Mouse (Mus musculus) intestine, postnatal 0 days (tissue): ENCODE measurements at regions not wholly inside any gene's neighbourhood (a gene's known extent, or its start where the extent isn't known, plus 50 kb on each side); places are given as distances from the start of the nearest gene placed in this dataset.

Source experiments
- ATAC-seq: fragments of 200-750 bp; cut with Nextera tagmentation; 2 replicates; pipeline ENCODE4 v1.8.0; 2017; ENCODE audit warnings: mild to moderate bottlenecking, moderate TSS enrichment, moderate library complexity
- H3K27ac ChIP-seq: fragments of 300-500 bp; sonication (generic); 2 replicates; pipeline ENCODE4 v1.5.1; 2014; ENCODE audit warnings: mild to moderate bottlenecking, low read depth, low read length, moderate library complexity
- H3K27me3 ChIP-seq: fragments of 300-500 bp; sonication (generic); replicated peaks from 2 replicates; pipeline ENCODE4 v1.6.1; 2014; ENCODE audit warnings: low read length, mixed read lengths; ENCODE audit not compliant: control insufficient read depth, insufficient read depth
- H3K36me3 ChIP-seq: fragments of 300-500 bp; sonication (generic); 2 replicates; pipeline ENCODE4 v1.6.1; 2014; ENCODE audit warnings: mild to moderate bottlenecking, moderate library complexity; ENCODE audit not compliant: control insufficient read depth, insufficient read depth
- H3K4me1 ChIP-seq: fragments of 300-500 bp; sonication (generic); replicated peaks from 2 replicates; pipeline ENCODE4 v1.6.1; 2014; ENCODE audit warnings: antibody characterized with exemption, low read length, mixed read lengths; ENCODE audit not compliant: control insufficient read depth, insufficient read depth
- H3K4me2 ChIP-seq: fragments of 300-500 bp; sonication (generic); replicated peaks from 2 replicates; pipeline ENCODE4 v1.6.1; 2014; ENCODE audit warnings: low read depth, mild to moderate bottlenecking, moderate library complexity
- H3K4me3 ChIP-seq: fragments of 300-500 bp; sonication (generic); 2 replicates; pipeline ENCODE4 v1.5.1; 2014; ENCODE audit warnings: low read depth, low read length
- H3K9ac ChIP-seq: fragments of 300-500 bp; sonication (generic); 2 replicates; pipeline ENCODE4 v1.6.1; 2014; ENCODE audit warnings: mild to moderate bottlenecking, low read depth, low read length
- H3K9me3 ChIP-seq: fragments of 300-500 bp; sonication (generic); 2 replicates; pipeline ENCODE4 v1.6.1; 2016; ENCODE audit warnings: mixed run types; ENCODE audit not compliant: control insufficient read depth
- CTCF ChIP-seq: sonication (generic); IDR thresholded peaks from 2 replicates; pipeline ENCODE4 v1.5.1; 2016; ENCODE audit warnings: low read depth, mild to moderate bottlenecking, control low read depth, antibody characterized with exemption, moderate library complexity
- WGBS: fragments of 180-500 bp; shearing (Covaris S2); extraction: QIAGEN DNeasy Blood & Tissue Kit; methylation state at CpG from one replicate; pipeline ENCODE4 v1.1.7; 2014; 5-methylcytosine and 5-hydroxymethylcytosine counted together

GRCm38 (mm10) chr5:141126536-141126935 lies 114.8 kb upstream of the Sdk1 start:
- WGBS = 83% methylated on average over 7 of the region's 7 CpGs
- TF ChIP-seq CTCF = no peak

DNA sequence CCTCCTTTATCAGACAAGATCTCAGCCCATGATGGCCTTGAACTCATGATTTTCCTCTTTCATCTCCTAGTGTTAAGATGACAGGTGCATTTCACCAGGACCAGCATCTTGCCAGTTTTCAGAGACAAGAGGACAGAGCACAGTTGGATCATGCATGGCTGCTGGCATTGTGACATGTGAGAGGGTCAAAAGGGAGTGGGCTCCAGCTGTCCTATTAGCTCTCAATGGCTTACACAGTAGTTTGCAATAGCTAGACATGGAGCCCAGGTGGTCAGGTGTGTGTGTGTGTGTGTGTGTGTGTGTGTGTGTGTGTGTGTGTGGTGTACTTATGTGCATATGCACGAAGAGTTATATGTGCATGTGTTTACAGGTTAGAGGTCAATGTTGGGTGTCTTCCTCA lies 110.3 kb upstream of the Sdk1 start:
- H3K4me3 ChIP-seq = no peak overlapping the region
- H3K9me3 ChIP-seq = no peaks in the 10 kb centered on the region
- H3K4me1 ChIP-seq = no peaks in the 10 kb centered on the region
- H3K4me2 ChIP-seq = no peak overlapping the region
- 75% methylated on average over 1 of the region's 1 CpGs for WGBS
- H3K36me3 ChIP-seq = no peaks in the 10 kb centered on the region
- no peaks in the 10 kb centered on the region for H3K27me3 ChIP-seq
- TF ChIP-seq CTCF = no peak
- H3K9ac ChIP-seq = no peak overlapping the region
- no peak overlapping the region for H3K27ac ChIP-seq
- ATAC-seq = no peak

More at GRCm38 (mm10) chr5:141126536-141126935, 114.8 kb upstream of the Sdk1 start:
- no peaks in the 10 kb centered on the region for H3K36me3 ChIP-seq
- H3K27ac ChIP-seq = no peak overlapping the region
- H3K4me3 ChIP-seq = no peak overlapping the region
- H3K9me3 ChIP-seq = no peaks in the 10 kb centered on the region
- H3K9ac ChIP-seq = no peak overlapping the region
- ATAC-seq = no peak
- H3K4me1 ChIP-seq = no peaks in the 10 kb centered on the region
- H3K27me3 ChIP-seq = no peaks in the 10 kb centered on the region
- no peak overlapping the region for H3K4me2 ChIP-seq

DNA sequence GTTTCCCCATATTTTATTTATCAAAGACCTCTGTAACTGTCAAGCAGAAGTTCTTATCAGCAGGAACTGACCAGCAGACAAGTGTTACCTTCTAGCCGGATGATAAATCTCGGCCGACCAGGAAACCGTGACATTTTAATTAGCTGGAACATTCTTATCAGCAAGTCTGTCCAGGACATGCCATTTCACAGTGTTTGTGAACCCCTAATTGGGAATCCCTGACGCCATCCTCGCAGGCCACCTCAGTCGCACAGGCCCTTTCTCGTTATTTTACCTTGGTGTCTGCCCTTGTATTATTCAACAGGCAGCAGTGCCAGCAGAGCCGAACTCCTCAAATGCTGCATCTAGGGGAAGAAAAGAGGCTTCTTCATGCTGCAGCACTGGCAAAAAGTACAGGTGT lies 109.4 kb upstream of the Sdk1 start:
- no peaks in the 10 kb centered on the region for H3K9me3 ChIP-seq
- H3K36me3 ChIP-seq = no peaks in the 10 kb centered on the region
- no peak overlapping the region for H3K9ac ChIP-seq
- no peak overlapping the region for H3K4me2 ChIP-seq
- H3K27me3 ChIP-seq = no peaks in the 10 kb centered on the region
- H3K4me3 ChIP-seq = no peak overlapping the region
- no peak for ATAC-seq
- TF ChIP-seq CTCF = no peak
- H3K27ac ChIP-seq = no peak overlapping the region
- H3K4me1 ChIP-seq = no peaks in the 10 kb centered on the region
- 36% methylated on average over 9 of the region's 9 CpGs for WGBS

GRCm38 (mm10) chr5:141136239-141136638 lies 105.1 kb upstream of the Sdk1 start:
- Histone ChIP-seq H3K27ac (no peak overlapping the region), H3K4me2 (no peak overlapping the region), H3K4me1 (no peaks in the 10 kb centered on the region), H3K4me3 (no peak overlapping the region), H3K36me3 (no peaks in the 10 kb centered on the region), H3K9ac (no peak overlapping the region), H3K9me3 (no peaks in the 10 kb centered on the region), H3K27me3 (no peaks in the 10 kb centered on the region)
- ATAC-seq = no peak
- TF ChIP-seq CTCF = no peak
- WGBS = 36% methylated on average over 4 of the region's 4 CpGs

DNA sequence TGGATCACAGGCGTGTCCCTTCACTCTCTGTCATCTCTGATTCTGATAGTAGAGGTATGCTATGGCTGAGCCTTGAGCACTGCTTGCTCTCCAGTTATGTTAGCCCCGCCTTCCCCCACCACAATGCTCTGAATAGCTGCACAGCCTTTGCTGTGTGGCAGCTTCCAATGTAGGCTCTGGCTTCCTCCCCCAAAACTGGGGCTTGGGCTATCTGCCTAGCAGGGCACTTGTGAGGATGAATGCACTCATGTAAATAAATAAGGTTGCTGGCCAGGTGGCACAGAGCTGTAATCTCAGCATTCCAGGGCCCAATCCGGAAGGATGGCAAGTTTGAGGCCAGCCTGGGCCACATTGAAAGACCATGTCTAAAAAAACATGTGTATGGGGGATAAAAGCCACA lies 103.6 kb upstream of the Sdk1 start:
- Histone ChIP-seq H3K36me3 (no peaks in the 10 kb centered on the region), H3K9me3 (no peaks in the 10 kb centered on the region), H3K27me3 (no peaks in the 10 kb centered on the region), H3K27ac (no peak overlapping the region), H3K4me2 (no peak overlapping the region), H3K9ac (no peak overlapping the region), H3K4me1 (no peaks in the 10 kb centered on the region), H3K4me3 (no peak overlapping the region)
- 75% methylated on average over 3 of the region's 3 CpGs for WGBS
- no peak for TF ChIP-seq CTCF
- ATAC-seq = no peak

DNA sequence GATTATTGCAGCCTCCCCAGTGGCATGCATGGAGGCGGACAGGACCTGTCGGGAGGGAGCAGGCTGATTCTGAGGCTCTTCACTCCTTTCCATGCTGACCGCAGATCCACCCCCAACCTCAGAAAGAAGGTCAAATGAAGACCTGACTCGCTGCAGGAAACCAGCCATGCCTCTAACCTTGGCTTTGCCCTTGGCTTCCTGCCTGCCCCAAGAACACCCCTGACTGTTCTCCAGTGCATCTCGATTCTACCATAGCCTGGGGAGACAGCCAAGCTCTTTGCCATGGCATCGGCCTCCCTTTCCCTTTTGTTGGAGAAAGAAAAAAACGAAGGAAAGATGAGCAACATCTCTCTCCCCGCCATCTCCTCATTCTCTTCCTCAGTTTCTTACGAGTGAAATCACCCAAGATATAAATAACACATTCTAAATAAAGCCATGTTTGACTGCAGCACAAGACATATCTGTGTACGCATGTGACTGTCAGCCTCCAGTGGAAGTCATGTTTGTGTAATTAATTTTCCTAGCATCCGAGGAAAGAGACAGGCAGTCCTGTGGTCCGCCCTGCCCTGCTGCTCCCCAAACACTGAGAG lies 102.4 kb upstream of the Sdk1 start:
- Histone ChIP-seq H3K36me3 (no peaks in the 10 kb centered on the region), H3K27me3 (no peaks in the 10 kb centered on the region), H3K4me3 (no peak overlapping the region), H3K27ac (no peak overlapping the region), H3K9me3 (no peaks in the 10 kb centered on the region), H3K4me1 (no peaks in the 10 kb centered on the region), H3K4me2 (no peak overlapping the region), H3K9ac (no peak overlapping the region)
- 50% methylated on average over 12 of the region's 12 CpGs for WGBS
- ATAC-seq = no peak
- no peak for TF ChIP-seq CTCF

DNA sequence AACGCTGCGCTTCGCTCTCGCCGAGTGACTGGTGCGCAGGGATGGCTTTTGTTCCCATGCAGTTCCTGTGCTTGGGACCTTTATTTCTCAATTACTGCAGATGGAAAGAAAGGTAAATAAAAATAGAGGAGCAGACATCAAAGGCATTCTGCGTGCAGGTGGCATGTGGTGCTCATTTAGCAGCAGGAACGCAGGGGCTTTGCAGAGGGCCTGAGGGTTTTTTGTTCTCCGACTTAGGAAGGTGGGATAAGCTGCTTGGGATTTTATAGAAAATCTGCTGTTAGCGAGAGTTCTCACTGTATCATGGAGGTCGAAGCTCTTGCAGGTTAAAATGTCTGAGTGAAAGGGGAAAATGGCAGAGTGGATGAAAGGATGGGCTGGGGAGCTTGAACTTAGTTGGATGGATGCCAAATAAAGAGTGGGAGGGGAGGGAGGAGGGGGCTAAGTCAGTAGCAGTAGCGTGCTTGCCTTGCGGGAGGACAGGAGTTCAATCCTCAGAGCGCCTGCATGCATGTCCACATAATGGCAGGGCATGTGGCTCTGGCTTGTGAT lies 101.9 kb upstream of the Sdk1 start:
- Histone ChIP-seq H3K27me3 (no peaks in the 10 kb centered on the region), H3K36me3 (no peaks in the 10 kb centered on the region), H3K9ac (no peak overlapping the region), H3K4me3 (no peak overlapping the region), H3K27ac (no peak overlapping the region), H3K9me3 (no peaks in the 10 kb centered on the region), H3K4me2 (no peak overlapping the region), H3K4me1 (no peaks in the 10 kb centered on the region)
- no peak for ATAC-seq
- 48% methylated on average over 14 of the region's 14 CpGs for WGBS
- TF ChIP-seq CTCF = no peak
